Mouse (Mus musculus): ENCODE results near the gene Ubr1.

DNA sequence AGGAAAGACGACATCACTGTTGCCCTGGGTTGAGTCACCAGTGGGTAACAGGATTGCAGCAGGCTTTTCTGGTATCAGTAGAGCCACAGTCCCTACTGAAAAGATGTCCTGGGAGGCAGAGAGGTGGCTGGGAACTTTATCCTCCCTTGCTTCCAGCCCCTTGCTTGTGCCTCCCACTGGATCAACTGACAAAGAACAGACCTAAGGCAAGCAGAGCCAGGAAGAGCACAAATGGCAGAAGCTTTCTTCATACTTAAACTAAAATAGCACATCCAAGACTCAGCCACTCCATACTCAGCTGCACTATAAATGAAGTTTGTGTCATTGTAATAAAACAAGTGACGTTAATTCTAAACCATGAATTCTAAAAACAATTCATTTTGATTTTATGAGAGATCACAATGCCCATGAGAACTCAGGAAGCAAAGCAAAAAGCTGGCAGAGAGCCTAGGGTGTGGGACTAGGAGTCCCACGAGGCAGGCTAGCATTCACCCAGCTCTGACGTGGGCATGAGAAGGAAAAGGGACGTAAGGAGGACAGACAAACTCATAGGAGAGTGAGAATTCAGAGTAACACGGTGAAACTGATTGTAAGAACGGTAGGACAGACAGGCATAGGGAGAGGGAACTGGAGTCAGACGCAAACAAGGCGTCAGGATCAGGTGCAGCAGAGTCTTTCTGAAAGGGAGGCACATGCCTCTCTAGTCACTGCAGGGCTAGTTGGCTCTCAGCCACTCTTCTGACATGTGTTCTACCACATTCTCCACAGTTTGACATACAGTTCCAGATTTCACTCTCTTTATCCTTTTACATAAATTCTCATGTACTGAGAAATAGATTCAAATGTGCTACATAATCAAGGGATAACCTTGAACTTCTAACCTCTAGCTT, 98.8 kb downstream of the Ubr1 start:
- no peak for TF ChIP-seq CTCF (IDR thresholded peaks at IDR 0.05; ENCODE audit: extremely low read depth, insufficient read length, insufficient replicate concordance, low read depth, low read length)
- no peak for TF ChIP-seq POLR2A (IDR thresholded peaks at IDR 0.05; ENCODE audit: low read depth, low read length)

Measured in small intestine, adult 2 months (tissue).